Mouse (Mus musculus): Measurements from ENCODE around the gene Klk1b24. TPM values are rescaled to one million over a fixed set of nuclear protein-coding genes. Genes with fewer than 3 reads are reported as not detected.
"Not testable (repeated sequence)": the region's sequence is repeated elsewhere in the genome, so short reads cannot be mapped to it uniquely, and the experiment has no call there.

The Klk1b24 gene
- polyA plus RNA-seq, 1 experiment from 2014 or later: not detected

DNA sequence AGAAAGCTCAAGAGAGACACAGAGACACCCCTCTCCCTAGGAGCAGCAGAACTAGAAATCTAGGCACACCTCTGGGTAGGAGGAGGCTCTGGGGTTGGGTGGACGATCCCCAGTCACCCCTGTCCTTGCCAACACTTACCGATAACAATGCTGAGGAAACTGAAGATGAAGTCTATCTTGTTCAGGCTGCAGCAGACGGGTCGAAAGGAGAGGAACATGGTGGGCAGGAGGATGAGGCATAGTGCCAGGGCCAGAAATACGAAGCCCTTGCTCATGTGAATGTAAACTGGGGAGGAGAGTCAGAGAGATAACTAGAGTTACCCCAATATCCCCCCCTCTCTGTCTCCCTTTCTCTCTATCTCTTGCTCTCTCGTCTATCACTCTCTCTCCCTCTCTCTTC, 34.3 kb downstream of the Klk1b24 start:
- H3K9ac ChIP-seq (ENCODE audit: low read depth, low read length); H3K4me1 ChIP-seq (ENCODE audit: control insufficient read depth, insufficient read depth, low read length); H3K4me3 ChIP-seq (ENCODE audit: low read depth, low read length); H3K27me3 ChIP-seq (ENCODE audit: control insufficient read depth, insufficient read depth, low read depth, low read length); H3K27ac ChIP-seq (ENCODE audit: low read length); ATAC-seq; H3K9me3 ChIP-seq (replicated peaks; ENCODE audit: control insufficient read depth, low read length, poor library complexity, severe bottlenecking); H3K4me2 ChIP-seq (ENCODE audit: low read length); H3K36me3 ChIP-seq (ENCODE audit: control insufficient read depth, insufficient read depth, low read length): not testable (repeated sequence)
- whole genome bisulfite sequencing: 78% methylated on average over 6 of the region's 6 CpGs

DNA sequence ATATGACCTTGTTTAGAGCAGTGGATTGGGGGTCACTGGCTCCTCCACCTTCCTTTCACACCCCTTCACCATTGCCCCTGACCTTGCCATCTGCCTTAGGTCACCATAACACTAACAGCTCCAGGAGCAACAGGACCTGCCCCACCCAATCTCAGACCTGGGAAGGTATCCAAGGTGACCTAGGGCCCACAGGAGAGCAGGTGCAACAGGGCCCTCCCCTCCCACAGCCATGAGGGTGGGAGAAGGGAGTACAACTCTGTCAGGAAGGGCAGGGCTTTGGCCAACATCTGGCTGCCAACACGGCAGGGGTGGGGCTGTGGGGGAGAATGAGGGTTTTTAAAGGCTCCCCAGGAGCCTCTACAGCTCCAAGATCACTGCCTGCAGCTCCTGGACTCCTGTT, 37.0 kb downstream of the Klk1b24 start, which contains the start of gene Klk1:
Gene Klk1, plus strand, starts transcription at position 285 of the 400 bp plus-strand sequence.
- Histone ChIP-seq H3K27me3 (ENCODE audit: control insufficient read depth, insufficient read depth, low read depth, low read length) (no peaks in the 10 kb centered on the region), H3K4me3 (ENCODE audit: low read depth, low read length) (no peak within 1 kb of the TSS), H3K27ac (ENCODE audit: low read length) (no peak within 1 kb of the TSS), H3K9me3 (replicated peaks; ENCODE audit: control insufficient read depth, low read length, poor library complexity, severe bottlenecking) (no peaks in the 10 kb centered on the region), H3K4me1 (ENCODE audit: control insufficient read depth, insufficient read depth, low read length) (no peaks in the 10 kb centered on the region), H3K9ac (ENCODE audit: low read depth, low read length) (no peak within 1 kb of the TSS), H3K36me3 (ENCODE audit: control insufficient read depth, insufficient read depth, low read length) (no peaks in the 10 kb centered on the region), H3K4me2 (ENCODE audit: low read length) (no peak within 1 kb of the TSS)
- ATAC-seq: no peak
- 50% methylated on average over 1 of the region's 1 CpGs for WGBS

DNA sequence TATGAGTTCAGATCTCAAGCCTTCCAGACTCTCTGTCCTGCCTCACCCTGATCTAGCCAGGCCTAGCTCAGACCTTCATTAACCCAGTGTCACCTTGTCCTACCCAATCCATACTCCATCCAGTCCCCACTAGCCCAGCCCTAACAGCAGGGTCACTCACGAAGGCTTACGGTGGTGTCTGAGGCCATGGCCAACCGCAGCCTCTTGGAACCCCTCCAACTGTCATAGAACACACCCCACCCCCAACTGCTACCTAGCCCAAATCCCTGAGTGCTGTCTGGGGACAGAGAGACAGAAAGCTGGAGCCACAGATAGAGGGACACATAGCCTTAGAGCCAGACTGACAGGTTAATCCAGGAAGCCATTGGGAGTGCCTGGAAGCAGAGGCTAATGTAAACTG, 47.9 kb downstream of the Klk1b24 start, which contains the start of gene Gm36864:
Gene Gm36864, plus strand, starts transcription at position 269 of the 400 bp plus-strand sequence.
- H3K9me3 ChIP-seq (replicated peaks; ENCODE audit: control insufficient read depth, low read length, poor library complexity, severe bottlenecking): no peaks in the 10 kb centered on the region
- H3K36me3 ChIP-seq (ENCODE audit: control insufficient read depth, insufficient read depth, low read length): no peaks in the 10 kb centered on the region
- no peak within 1 kb of the TSS for H3K4me3 ChIP-seq (ENCODE audit: low read depth, low read length)
- ATAC-seq: no peak
- H3K27me3 ChIP-seq (ENCODE audit: control insufficient read depth, insufficient read depth, low read depth, low read length): no peaks in the 10 kb centered on the region
- no peak within 1 kb of the TSS for H3K9ac ChIP-seq (ENCODE audit: low read depth, low read length)
- no peak within 1 kb of the TSS for H3K27ac ChIP-seq (ENCODE audit: low read length)
- no peak within 1 kb of the TSS for H3K4me2 ChIP-seq (ENCODE audit: low read length)
- WGBS: 82% methylated on average over 3 of the region's 3 CpGs
- H3K4me1 ChIP-seq (ENCODE audit: control insufficient read depth, insufficient read depth, low read length): no peaks in the 10 kb centered on the region

DNA sequence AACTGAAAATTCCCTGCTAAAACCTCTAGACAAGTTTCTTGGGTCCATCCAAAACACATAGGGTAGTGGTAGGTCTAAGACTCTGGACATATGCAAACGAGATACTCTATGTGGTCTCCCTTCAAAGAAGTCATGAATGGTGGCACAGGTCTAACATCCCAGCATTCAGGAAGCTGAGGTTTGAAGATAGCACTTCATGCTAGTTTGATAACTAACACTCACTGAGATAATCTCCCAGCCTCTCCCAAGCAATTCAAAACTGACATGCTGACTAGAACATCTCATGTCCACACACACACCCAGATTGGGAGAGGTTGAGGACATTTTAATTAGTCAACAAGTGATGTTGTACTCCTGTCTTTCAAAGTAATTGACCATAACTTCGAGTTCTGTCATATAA, 51.9 kb downstream of the Klk1b24 start:
- ATAC-seq: no peak
- Histone ChIP-seq H3K27me3 (ENCODE audit: control insufficient read depth, insufficient read depth, low read depth, low read length) (no peaks in the 10 kb centered on the region), H3K4me3 (ENCODE audit: low read depth, low read length) (no peak overlapping the region), H3K27ac (ENCODE audit: low read length) (no peak overlapping the region), H3K36me3 (ENCODE audit: control insufficient read depth, insufficient read depth, low read length) (no peaks in the 10 kb centered on the region), H3K4me2 (ENCODE audit: low read length) (no peak overlapping the region), H3K9ac (ENCODE audit: low read depth, low read length) (no peak overlapping the region), H3K4me1 (ENCODE audit: control insufficient read depth, insufficient read depth, low read length) (no peaks in the 10 kb centered on the region), H3K9me3 (replicated peaks; ENCODE audit: control insufficient read depth, low read length, poor library complexity, severe bottlenecking) (no peaks in the 10 kb centered on the region)
- WGBS: 50% methylated on average over 2 of the region's 2 CpGs

DNA sequence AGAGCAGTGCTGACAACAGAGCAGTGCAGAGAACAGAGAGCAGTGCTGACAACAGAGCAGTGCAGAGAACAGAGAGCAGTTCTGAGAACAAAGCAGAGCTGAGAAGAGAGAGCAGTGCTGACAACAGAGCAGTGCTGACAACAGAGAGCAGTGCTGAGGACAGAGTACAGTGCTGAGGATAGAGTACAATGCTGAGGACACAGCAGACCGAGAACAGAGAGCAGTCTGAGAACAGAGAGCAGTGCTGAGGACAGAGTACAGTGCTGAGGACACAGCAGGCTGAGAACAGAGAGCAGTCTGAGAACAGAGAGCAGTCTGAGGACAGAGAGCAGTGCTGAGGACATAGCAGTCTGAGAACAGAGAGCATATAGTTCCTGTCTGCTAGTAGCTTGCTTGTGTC, 52.7 kb downstream of the Klk1b24 start:
- H3K9me3 ChIP-seq (replicated peaks; ENCODE audit: control insufficient read depth, low read length, poor library complexity, severe bottlenecking): no peaks in the 10 kb centered on the region
- H3K9ac ChIP-seq (ENCODE audit: low read depth, low read length): no peak overlapping the region
- peaks cover 5% of the 10 kb centered on the region for H3K4me1 ChIP-seq (ENCODE audit: control insufficient read depth, insufficient read depth, low read length)
- 74% methylated on average over 1 of the region's 1 CpGs for WGBS
- H3K27me3 ChIP-seq (ENCODE audit: control insufficient read depth, insufficient read depth, low read depth, low read length): no peaks in the 10 kb centered on the region
- H3K36me3 ChIP-seq (ENCODE audit: control insufficient read depth, insufficient read depth, low read length): no peaks in the 10 kb centered on the region
- no peak for ATAC-seq
- no peak overlapping the region for H3K4me2 ChIP-seq (ENCODE audit: low read length)
- no peak overlapping the region for H3K27ac ChIP-seq (ENCODE audit: low read length)
- H3K4me3 ChIP-seq (ENCODE audit: low read depth, low read length): no peak overlapping the region

DNA sequence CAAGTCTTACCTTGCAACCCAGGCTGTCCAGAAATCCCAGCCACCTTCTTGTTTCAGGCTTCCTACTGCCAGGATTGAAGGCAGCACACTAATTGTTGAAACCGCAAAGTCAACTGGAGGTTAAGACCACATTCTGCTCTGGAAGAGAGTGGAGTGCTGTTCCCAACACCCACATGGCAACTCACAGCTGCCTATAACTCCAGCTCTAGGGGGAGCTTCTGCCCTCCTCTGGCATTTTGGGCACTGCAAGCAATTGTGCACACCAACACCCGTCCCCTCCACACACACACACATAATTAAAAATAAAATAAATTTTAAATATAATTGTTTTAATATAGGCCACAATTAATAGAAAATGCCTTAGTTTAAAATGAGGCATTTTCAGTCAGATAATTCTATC, 53.1 kb downstream of the Klk1b24 start:
- H3K4me1 ChIP-seq (ENCODE audit: control insufficient read depth, insufficient read depth, low read length): peaks cover 7% of the 10 kb centered on the region
- no peak overlapping the region for H3K9ac ChIP-seq (ENCODE audit: low read depth, low read length)
- H3K36me3 ChIP-seq (ENCODE audit: control insufficient read depth, insufficient read depth, low read length): no peaks in the 10 kb centered on the region
- H3K27me3 ChIP-seq (ENCODE audit: control insufficient read depth, insufficient read depth, low read depth, low read length): no peaks in the 10 kb centered on the region
- 73% methylated on average over 2 of the region's 2 CpGs for WGBS
- no peak overlapping the region for H3K4me2 ChIP-seq (ENCODE audit: low read length)
- no peak overlapping the region for H3K27ac ChIP-seq (ENCODE audit: low read length)
- no peak for ATAC-seq
- H3K9me3 ChIP-seq (replicated peaks; ENCODE audit: control insufficient read depth, low read length, poor library complexity, severe bottlenecking): no peaks in the 10 kb centered on the region
- H3K4me3 ChIP-seq (ENCODE audit: low read depth, low read length): no peak overlapping the region

Other genes with a start within 250 kb of the Klk1b24 start
- gene Klk1b8, start 237.6 kb upstream of the Klk1b24 start, polyA plus RNA-seq (2015; fragmentation: Nextera tagmentation; extraction: Ambion mirVana): not detected in 2 replicates
- not detected in 2 replicates for gene Klk1b1, start 221.5 kb upstream of the Klk1b24 start, polyA plus RNA-seq (2015; fragmentation: Nextera tagmentation; extraction: Ambion mirVana)
- gene Klk1b9, start 212.2 kb upstream of the Klk1b24 start, polyA plus RNA-seq (2015; fragmentation: Nextera tagmentation; extraction: Ambion mirVana): not detected in 2 replicates
- not detected in 2 replicates for gene Klk1b11, start 192.4 kb upstream of the Klk1b24 start, polyA plus RNA-seq (2015; fragmentation: Nextera tagmentation; extraction: Ambion mirVana)
- gene Klk1b26, start 176.1 kb upstream of the Klk1b24 start, polyA plus RNA-seq (2015; fragmentation: Nextera tagmentation; extraction: Ambion mirVana): not detected in 2 replicates
- not detected in 2 replicates for gene Klk1b27, start 135.9 kb upstream of the Klk1b24 start, polyA plus RNA-seq (2015; fragmentation: Nextera tagmentation; extraction: Ambion mirVana)
- not detected in 2 replicates for gene Klk1b21, start 85.9 kb upstream of the Klk1b24 start, polyA plus RNA-seq (2015; fragmentation: Nextera tagmentation; extraction: Ambion mirVana)
- not detected in 2 replicates for gene Klk1b22, start 75.6 kb upstream of the Klk1b24 start, polyA plus RNA-seq (2015; fragmentation: Nextera tagmentation; extraction: Ambion mirVana)
- gene Klk1b16, start 51.5 kb upstream of the Klk1b24 start, polyA plus RNA-seq (2015; fragmentation: Nextera tagmentation; extraction: Ambion mirVana): not detected in 2 replicates
- not detected in 2 replicates for gene Klk1b3, start 10.0 kb downstream of the Klk1b24 start, polyA plus RNA-seq (2015; fragmentation: Nextera tagmentation; extraction: Ambion mirVana)
- not detected in 2 replicates for gene Klk1b4, start 19.2 kb downstream of the Klk1b24 start, polyA plus RNA-seq (2015; fragmentation: Nextera tagmentation; extraction: Ambion mirVana)
- not detected in 2 replicates for gene Klk1b5, start 27.7 kb downstream of the Klk1b24 start, polyA plus RNA-seq (2015; fragmentation: Nextera tagmentation; extraction: Ambion mirVana)
- gene Klk1, start 37.1 kb downstream of the Klk1b24 start, polyA plus RNA-seq (2015; fragmentation: Nextera tagmentation; extraction: Ambion mirVana): not detected in 2 replicates
- gene Gm36864, start 47.9 kb downstream of the Klk1b24 start, polyA plus RNA-seq (2015; fragmentation: Nextera tagmentation; extraction: Ambion mirVana): not detected in 2 replicates
- gene 1700028J19Rik, start 58.5 kb downstream of the Klk1b24 start, polyA plus RNA-seq (2015; fragmentation: Nextera tagmentation; extraction: Ambion mirVana): 1.1 and 1.5 TPM in 2 replicates
- gene 2410002F23Rik, start 58.5 kb downstream of the Klk1b24 start, polyA plus RNA-seq (2015; fragmentation: Nextera tagmentation; extraction: Ambion mirVana): 225 and 237 TPM in 2 replicates
- 0.14 TPM in 1 of 2 replicates, not detected in the other for gene Acp4, start 69.1 kb downstream of the Klk1b24 start, polyA plus RNA-seq (2015; fragmentation: Nextera tagmentation; extraction: Ambion mirVana)
- gene Gm15517, start 73.2 kb downstream of the Klk1b24 start, polyA plus RNA-seq (2015; fragmentation: Nextera tagmentation; extraction: Ambion mirVana): not detected in 2 replicates
- 4.0 and 4.2 TPM in 2 replicates for gene Clec11a, start 118.7 kb downstream of the Klk1b24 start, polyA plus RNA-seq (2015; fragmentation: Nextera tagmentation; extraction: Ambion mirVana)
- 35.6 and 36.8 TPM in 2 replicates for gene Shank1, start 122.0 kb downstream of the Klk1b24 start, polyA plus RNA-seq (2015; fragmentation: Nextera tagmentation; extraction: Ambion mirVana)
- 57.4 and 73.2 TPM in 2 replicates for gene Syt3, start 195.9 kb downstream of the Klk1b24 start, polyA plus RNA-seq (2015; fragmentation: Nextera tagmentation; extraction: Ambion mirVana)
- gene 1700008O03Rik, start 197.6 kb downstream of the Klk1b24 start, polyA plus RNA-seq (2015; fragmentation: Nextera tagmentation; extraction: Ambion mirVana): 2.0 and 3.6 TPM in 2 replicates
- 14.3 and 15.9 TPM in 2 replicates for gene Lrrc4b, start 240.8 kb downstream of the Klk1b24 start, polyA plus RNA-seq (2015; fragmentation: Nextera tagmentation; extraction: Ambion mirVana)

All from midbrain, embryonic 16.5 days (tissue).